Mouse (Mus musculus) kidney, postnatal 10 days (tissue): Measurements from ENCODE around the gene Slc16a12.

ENCODE experiments used
- DNase-seq: peaks from one replicate; pipeline ENCODE4 v3.0.0; 2021; ENCODE audit warnings: mixed read lengths

Slc16a12 gene

DNA sequence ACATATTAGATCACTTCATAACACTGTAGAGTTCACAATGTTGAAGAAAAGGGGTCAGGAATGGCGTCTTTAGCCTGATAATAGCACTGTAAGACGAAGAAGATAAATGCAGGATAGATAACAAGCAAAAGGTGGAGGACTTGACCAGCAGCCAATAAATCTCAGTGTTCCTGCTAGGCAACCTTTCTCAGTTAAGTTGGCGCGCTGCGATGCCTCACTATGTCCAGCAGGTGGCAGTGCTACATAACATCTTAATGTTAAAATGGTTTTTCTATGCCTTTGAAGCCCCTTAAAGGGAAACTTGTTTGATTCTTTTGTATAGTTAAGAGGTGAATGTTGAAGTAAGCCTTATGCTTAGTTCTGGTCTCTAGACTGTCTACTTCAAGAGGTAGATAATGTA, 81.0 kb downstream of the Slc16a12 start:
- peak; percentile 89 for DNase-seq

DNA sequence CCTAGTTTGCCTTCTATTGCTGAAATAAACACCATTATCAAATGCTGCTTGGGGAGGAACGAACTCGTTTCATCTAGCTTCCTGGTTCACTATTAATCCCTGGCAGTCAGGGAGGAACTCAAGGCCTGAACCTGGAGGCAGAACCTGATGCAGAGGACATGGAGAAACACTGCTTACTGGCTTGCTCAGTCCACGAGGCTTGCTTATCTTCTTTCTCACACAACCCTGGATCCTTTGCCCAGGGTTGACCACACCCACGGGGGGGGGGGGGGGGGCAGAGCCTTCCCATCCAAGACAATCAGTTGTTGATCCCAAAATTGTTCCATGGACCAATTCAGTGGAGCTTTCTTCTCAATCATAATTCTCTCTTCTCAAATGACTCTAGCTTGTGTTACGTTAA, 84.3 kb downstream of the Slc16a12 start:
- DNase-seq: no peak

DNA sequence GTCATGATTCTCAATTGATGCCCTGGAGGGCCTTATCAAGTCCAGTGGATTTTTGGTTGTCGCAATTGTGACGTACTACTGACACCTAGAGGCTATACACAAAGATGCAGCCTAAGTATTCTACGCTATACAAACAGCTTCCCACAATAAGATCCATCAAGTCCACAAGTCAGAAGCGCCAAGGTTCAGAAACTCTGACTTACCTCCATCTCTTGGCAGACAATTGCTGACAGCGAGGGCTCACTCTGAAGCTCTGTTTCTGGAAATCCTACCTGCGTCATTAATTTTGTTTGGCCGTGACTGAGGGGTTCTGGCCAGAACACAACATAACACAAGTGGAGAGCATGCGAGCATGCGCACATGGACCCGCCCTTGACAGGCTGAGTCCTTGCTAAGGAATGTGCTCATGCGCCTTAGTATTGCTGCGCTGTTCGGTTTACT, 85.0 kb downstream of the Slc16a12 start:
- peak; percentile 80 for DNase-seq

DNA sequence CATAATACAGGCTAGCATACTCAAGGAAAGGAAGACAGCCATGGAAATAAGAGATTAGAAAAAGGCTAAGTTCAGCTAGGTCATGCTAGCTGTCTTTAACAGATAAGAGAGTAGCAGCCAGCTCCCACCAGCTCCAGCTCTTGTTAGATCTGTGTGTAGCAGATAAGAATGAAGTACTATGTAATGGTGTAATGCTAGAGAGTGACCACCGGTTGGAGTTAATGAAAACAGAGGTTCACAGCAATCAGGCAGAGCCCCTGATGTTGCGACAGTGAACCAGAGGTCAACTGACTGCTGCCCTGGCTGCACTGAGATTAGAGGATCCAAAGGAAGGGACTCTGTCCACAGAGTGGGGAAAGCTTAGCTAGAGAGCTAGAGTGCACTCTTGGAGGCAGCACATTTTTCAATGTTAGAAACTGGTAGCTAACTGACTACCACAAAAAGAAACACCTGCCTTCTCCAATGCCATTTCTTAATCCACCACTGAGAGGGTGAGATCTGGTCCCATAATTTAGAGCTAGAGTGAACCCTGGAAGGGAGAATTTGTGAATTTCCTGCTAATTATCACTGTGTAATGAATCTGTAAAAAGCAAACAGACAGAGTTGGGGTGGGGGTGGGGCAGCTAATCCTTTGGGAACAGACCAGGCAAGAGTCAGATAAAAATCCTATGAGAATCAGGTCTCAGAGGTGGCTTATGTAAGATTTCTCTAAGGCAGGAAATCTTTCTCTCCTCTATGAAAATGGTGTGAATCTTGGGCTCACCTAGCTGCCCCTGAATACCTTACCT, 90.4 kb downstream of the Slc16a12 start:
- no peak for DNase-seq

DNA sequence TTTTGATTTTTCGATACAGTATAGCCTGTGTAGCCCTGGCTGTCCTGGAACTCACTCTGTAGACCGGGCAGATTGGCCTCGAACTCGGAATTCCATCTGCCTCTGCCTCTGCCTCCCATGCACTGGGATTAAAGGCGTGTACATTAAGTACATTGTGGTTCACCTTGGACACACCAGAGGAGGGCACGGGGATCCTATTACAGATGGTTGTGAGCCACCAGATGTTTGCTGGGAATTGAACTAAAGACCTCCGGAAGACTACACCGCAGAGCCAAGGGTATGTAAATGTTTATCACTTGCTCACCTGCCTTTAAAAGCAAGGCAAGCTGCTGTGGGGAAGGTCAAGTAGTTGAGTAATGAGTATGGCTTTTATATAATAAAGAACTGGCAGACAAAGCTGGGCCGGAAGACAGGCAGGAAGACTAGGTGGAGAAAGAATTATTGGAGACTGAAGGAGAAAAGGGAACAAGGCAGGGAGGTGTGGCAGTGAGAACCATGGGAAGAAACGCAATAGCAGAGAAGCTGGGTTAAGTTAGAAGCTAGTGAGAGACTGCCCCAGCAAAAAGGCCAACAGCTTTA, 91.8 kb downstream of the Slc16a12 start:
- DNase-seq: no peak

DNA sequence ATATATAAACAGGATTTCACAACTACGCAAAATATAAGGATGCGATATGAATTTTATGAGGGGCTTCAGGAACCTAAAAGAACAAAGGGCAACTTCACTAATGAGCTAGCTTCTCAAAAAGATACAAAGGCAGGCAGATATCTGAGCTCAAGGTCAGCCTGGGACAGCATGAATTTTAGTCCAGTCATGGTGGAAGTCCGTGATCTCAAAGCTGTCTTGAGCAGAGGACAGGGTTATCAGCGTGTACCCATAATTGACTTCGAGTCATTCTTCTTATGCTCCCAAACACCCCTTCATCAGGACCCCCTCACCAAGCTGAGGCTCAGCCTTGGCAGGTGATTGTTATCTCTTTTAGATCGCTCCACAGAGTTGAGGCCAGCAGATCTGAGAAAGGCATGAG, 96.1 kb downstream of the Slc16a12 start:
- no peak for DNase-seq

DNA sequence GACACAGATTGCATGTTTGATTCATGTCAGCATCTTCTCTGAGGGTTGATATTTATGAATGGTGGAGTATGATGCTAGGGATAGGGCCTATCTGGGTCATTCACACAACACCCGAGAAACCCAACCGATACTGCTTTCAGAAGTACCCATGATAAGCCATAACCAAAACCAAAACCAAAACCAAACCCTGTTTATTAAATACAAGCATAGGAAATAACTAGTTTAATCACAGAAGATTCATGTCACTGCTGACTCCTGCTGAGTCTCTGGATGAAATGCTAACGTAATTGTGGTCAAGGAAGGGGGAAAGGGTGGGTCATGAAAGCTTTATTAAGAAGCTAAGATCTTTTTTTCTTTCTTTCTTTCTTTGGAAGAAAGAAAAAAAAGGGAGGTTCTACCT, 96.8 kb downstream of the Slc16a12 start:
- DNase-seq: no peak

DNA sequence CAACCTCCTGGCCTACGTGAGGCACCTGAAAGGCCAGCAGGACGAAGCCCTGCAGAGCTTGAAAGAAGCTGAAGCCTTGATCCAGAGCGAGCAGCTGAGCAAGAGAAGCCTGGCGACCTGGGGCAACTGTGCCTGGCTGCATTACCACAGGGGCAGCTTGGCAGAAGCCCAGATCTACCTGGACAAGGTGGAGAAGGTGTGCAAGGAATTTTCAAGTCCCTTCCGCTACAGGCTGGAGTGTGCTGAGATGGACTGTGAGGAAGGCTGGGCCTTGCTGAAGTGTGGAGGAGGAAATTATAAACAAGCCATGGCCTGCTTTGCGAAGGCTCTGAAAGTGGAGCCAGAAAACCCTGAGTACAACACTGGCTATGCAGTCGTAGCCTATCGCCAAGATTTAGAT, 99.5 kb downstream of the Slc16a12 start:
- peak; percentile 35 for DNase-seq

DNA sequence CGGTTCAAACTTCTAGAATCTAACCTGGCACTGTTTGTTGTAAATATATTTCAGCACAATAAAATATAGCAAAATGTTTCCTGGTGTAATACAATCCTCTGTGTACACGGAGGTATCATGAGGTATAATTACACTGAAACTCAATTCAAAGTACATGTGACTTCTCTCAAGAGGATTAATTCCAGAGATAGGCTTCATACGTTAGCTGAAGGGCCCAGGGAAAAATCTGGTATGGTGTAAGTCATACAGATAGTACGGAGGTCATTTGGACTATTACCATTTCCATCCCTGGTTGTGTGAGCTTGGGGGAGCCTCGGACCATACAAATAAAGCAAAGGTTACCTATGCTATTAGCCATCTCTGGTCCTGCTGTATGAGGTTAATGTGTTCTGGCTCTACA, 104.5 kb downstream of the Slc16a12 start:
- DNase-seq: no peak

DNA sequence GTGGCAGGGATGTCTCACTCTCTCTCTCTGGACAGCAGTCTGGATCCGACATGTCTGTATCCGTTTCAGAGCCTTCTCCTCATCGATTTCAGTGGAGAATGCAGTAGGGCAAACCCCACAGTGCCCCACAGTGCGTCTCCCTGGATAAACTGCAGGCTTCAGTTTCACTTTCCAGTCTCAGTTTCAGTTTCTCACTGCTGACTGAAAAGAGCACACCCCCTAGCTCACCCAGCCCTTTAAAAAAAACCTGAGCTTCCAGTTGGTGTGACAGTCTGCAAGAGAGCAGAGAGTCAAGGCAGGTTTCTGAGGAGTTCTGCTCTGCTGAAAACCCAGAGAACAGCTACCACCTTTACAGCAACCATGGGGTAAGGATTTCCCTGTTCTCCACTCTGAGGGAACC, 106.5 kb downstream of the Slc16a12 start, which contains the start of the genes Ifit1bl2 and Ifit1:
Gene Ifit1bl2 (minus strand): TSS at position 121 of the 400 bp plus-strand sequence.
Gene Ifit1 (plus strand): TSS at position 249 of the 400 bp plus-strand sequence.
- no peak for DNase-seq

DNA sequence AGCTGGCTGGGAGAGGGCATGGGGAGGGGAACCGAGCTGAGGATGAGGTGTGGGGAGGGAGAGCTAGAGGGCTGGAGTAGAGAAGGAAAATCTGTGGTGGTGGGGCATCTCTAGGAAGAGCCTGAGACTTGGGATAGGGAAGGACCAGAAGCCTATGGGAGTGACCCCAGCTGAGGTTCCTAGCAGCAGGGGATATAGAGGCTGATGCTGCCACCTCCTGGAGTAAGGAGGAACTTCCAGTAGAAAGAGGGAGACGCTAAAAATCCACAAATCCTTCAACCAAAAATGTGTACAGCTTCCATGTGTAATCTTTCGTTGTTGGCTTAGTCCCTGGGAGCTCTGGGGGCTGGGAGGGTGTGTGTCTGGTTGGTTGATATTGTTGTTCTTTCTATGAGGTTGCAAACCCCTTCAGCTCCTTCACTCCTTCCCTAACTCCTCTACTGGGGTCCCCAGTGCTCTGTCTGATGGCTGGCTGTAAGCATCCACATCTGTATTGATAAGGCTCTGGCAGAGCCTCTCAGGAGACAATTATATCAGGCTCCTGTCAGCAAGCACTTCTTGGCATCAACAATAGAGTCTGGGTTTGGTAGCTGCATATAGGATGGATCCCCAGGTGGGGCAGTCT, 110.0 kb downstream of the Slc16a12 start:
- DNase-seq: peak; percentile 80

DNA sequence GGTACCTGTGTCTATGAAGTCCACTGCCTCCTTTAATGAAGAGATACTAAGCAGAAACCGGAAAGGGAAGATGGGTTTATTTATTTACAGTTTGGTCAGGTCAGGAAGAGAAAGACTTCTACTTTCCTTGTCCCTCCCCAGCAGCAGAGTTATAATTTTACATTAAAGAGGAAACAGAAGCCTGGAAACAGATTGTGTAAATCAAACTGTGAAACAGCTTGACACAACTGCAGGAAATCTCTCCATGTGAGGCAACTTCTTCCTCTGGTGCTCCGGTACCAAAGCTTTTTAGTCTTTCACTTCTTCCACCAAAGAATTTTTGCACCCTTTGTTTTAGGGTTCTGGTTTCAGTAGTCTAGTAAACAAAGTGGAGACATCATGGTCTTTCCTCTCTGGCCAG, 113.6 kb downstream of the Slc16a12 start:
- DNase-seq: no peak

DNA sequence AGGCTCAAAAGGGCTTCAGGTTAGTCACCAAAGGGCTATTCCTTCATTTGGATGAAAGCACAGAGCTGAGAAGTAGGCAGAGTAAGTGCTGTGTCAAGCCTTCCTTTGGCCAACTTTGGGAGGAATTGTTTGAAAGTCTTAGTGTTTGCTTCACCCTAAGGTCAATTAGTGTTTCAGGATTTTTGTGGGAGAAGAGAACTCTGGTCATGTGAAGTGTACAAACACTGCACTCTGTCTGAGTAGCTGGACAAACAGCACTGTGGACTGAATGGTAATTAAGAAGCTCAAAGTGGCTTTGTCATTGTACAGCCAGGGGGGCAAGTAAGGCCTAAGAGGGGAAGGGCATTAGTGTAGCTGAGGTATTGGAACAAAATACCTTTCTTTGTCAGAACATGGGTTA, 115.6 kb downstream of the Slc16a12 start:
- DNase-seq: no peak

DNA sequence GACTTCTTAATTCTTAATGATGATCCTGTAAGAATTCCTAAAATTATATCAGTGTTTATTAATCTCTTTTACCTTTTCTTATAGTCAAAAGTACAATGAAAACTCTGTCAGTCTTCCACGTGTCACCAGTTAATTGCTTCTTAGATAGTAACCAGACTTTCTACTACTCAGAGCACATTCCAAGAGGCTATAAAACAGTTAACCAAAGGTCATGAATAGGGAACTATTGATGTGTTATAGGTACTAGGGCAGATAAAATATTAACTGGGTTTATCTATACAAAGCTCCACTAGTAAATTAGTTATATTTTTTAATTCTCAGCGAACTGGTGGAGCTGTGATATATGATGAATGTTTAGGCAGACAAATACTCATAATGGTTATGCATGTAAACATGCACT, 119.6 kb downstream of the Slc16a12 start:
- DNase-seq: no peak

DNA sequence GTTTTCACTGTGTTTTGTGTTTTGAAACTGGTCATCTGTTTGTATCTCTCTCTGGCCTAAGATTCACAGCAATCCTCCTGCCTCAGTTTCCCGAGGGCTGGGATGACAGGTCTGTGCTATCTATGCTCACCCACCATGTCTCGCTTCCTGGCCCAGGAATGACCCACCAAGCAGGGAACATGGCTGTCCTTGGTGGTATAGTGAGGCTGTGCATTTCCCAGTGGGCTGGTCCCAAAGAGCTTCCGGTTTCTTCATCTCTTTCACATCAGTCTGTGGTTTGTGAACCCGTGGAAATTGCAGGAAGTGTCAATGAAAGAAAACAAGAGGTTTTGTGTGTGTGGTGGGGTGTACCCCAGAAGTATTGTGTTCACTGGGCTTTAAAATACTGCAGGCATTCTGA, 122.4 kb downstream of the Slc16a12 start:
- DNase-seq: no peak

DNA sequence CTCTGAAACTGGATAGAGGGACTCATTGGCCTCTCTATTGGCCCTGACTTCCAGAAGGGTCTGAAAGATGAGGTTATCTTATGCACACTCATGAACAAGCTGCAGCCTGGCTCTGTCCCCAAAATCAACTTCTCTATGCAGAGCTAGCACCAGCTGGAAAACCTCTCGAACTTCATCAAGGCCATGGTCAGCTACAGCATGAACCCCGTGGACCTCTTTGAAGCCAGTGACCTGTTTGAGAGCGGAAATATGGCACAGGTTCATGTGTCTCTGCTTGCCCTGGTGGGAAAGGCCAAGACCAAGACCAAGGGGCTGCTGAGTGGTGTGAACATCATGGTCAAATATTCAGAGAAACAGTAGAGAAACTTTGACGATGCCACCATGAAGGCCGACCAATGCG, 123.3 kb downstream of the Slc16a12 start:
- DNase-seq: no peak

DNA sequence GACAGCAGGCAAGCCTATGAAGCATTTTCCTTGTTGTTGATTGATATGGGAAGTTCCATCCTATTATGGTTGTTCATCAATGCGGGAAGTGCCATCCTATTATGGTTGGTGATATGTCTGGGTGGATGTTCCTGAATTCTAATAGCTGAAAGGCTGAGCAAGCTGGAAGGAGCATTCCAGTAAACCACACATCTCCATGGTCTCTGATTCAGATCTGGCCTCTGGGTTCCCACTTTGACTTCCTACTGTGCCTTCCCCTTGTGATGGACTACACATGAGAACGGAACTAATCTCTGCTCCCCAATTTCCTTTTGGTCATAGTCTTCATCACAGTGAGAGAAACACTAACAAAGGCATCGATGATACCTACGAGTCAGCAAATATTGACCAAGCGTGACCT, 126.2 kb downstream of the Slc16a12 start:
- no peak for DNase-seq
